Mouse (Mus musculus) myocyte (in vitro differentiated cells): ENCODE measurements around the gene Sh3glb1.

Experiments used
- CEBPB ChIP-seq: IDR thresholded peaks from 2 replicates; pipeline ENCODE4 v1.6.1; 2011; ENCODE audit warnings: mild to moderate bottlenecking, moderate library complexity; ENCODE audit not compliant: poor library complexity, insufficient read depth, severe bottlenecking
- MAX ChIP-seq: IDR thresholded peaks from one replicate; pipeline ENCODE4 v1.6.1; 2011; ENCODE audit warnings: low read depth, mild to moderate bottlenecking, control low read depth
- MYOD1 ChIP-seq, 3 experiments: IDR thresholded peaks; one replicate each; pipeline ENCODE4 v1.6.1; 2011; ENCODE audit warnings: control low read depth in 2 of 3, low read depth in 2 of 3, mild to moderate bottlenecking in 2 of 3, moderate library complexity in 1 of 3; ENCODE audit not compliant: insufficient read length in 2 of 3, control insufficient read depth in 1 of 3
- POLR2A ChIP-seq: IDR thresholded peaks from one replicate; pipeline ENCODE4 v1.6.1; 2011; ENCODE audit warnings: low read depth, mild to moderate bottlenecking, control low read depth, moderate library complexity; ENCODE audit not compliant: insufficient read length
- POLR2AphosphoS2 ChIP-seq: IDR thresholded peaks from one replicate; pipeline ENCODE4 v1.6.1; 2011; ENCODE audit warnings: low read depth, control low read depth; ENCODE audit not compliant: insufficient read length
- TCF12 ChIP-seq: IDR thresholded peaks from one replicate; pipeline ENCODE4 v1.6.1; 2011; ENCODE audit warnings: mild to moderate bottlenecking, control low read depth; ENCODE audit not compliant: poor library complexity, insufficient read depth, severe bottlenecking
- USF1 ChIP-seq: IDR thresholded peaks from one replicate; pipeline ENCODE4 v1.6.1; 2011; ENCODE audit warnings: low read depth, mild to moderate bottlenecking, control low read depth, moderate library complexity

DNA sequence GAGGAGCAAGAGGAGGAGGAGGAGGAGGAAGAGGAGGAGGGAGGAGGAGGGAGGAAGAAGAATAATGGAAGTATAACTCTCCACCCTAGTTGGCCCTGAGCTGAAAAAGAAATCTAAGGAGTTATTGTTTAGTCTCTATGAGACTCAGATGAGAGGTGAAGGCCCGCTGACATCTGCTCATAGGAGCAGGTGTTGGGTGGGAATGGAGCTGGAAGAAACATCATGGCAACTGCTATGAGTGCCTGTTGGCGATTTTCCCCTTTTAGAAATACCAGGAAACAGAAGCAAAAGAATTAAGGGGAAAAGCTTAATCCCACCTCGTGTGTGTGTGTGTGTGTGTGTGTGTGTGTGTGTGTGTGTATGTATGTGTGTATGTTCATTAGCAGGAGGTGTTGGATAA is 80.7 kb downstream of the Sh3glb1 start:
- TF ChIP-seq POLR2A (no peak), MAX (no peak), MYOD1 (IDR thresholded peaks at IDR 0.05; ENCODE audit: control insufficient read depth in 1 of 3, insufficient read length in 2 of 3, low read depth in 2 of 3) (peak; percentile 40 to 83 (median 82)), TCF12 (peak; percentile 88), USF1 (no peak), POLR2AphosphoS2 (no peak), CEBPB (no peak)
